Comparison of ENCODE assay signal across 12 mouse cellular contexts in genomic region chr12:73880384-73880783, GRCm38 (mm10). TPM values are rescaled to one million over a fixed set of nuclear protein-coding genes. Genes with fewer than 3 reads are reported as not detected.
DNase-seq lines count a peak whose midpoint lies in the region; ATAC-seq and TF ChIP-seq lines count a peak whose summit lies in the region.
"Had no signal": no experiment of that assay in that cellular context is flagged by ENCODE, and none has a peak within 500 bp of the region (broad histone marks: within the 10 kb centered on the region; RNA-seq: fewer than 3 reads in every experiment).

No protein-coding gene starts in this region.

- peak; percentile 52 for ATAC-seq in intestine, embryonic 16.5 days
- ATAC-seq in stomach, postnatal 0 days (ENCODE audit: low FRiP score, low TSS enrichment) = peak; percentile 91

- H3K4me3 ChIP-seq in lung, adult 2 months (replicated peaks; ENCODE audit: extremely low read depth, low read depth, low read length) = no peak overlapping the region
- H3K4me3 ChIP-seq in intestine, embryonic 16.5 days (ENCODE audit: low read length) = no peak overlapping the region
- no peak overlapping the region for H3K4me3 ChIP-seq in stomach, postnatal 0 days (ENCODE audit: low read depth, low read length)
- H3K4me3 ChIP-seq in layer of hippocampus, adult 2 months = no peak overlapping the region
- H3K4me3 ChIP-seq: gastrocnemius, adult 2 months; lung, embryonic 15.5 days had no signal

- H3K4me1 ChIP-seq in lung, adult 2 months (ENCODE audit: control insufficient read depth, insufficient read depth, low read length) = peaks cover 2% of the 10 kb centered on the region; the same call in 1 of the 2 replicates
- H3K4me1 ChIP-seq in intestine, embryonic 16.5 days (ENCODE audit: control insufficient read depth, insufficient read depth, low read length) = peaks cover 2% of the 10 kb centered on the region; the same call in 1 of the 2 replicates
- no peaks in the 10 kb centered on the region for H3K4me1 ChIP-seq in stomach, postnatal 0 days (replicated peaks; ENCODE audit: control insufficient read depth, insufficient read depth)

- no peaks in the 10 kb centered on the region for H3K36me3 ChIP-seq in intestine, embryonic 16.5 days (ENCODE audit: control insufficient read depth, insufficient read depth, low read length)
- H3K36me3 ChIP-seq in stomach, postnatal 0 days (ENCODE audit: control insufficient read depth, insufficient read depth, low read length) = no peaks in the 10 kb centered on the region
- H3K36me3 ChIP-seq: lung, embryonic 15.5 days had no signal

- no peak for TF ChIP-seq CTCF in lung, adult 2 months (IDR thresholded peaks at IDR 0.05; ENCODE audit: insufficient read depth, low read length)
- no peak for TF ChIP-seq CTCF in stomach, postnatal 0 days (IDR thresholded peaks at IDR 0.05; ENCODE audit: low read depth)
- TF ChIP-seq CTCF in layer of hippocampus, adult 2 months (conservative IDR thresholded peaks at IDR 0.05) = no peak

- no peak overlapping the region for H3K4me2 ChIP-seq in intestine, embryonic 16.5 days (ENCODE audit: low read depth, low read length)
- no peak overlapping the region for H3K4me2 ChIP-seq in stomach, postnatal 0 days (replicated peaks; ENCODE audit: low read depth)
- H3K4me2 ChIP-seq: hindbrain, embryonic 14.5 days; lung, embryonic 15.5 days had no signal

- peak; percentile 10 for DNase-seq in adrenal gland, adult 2 months
- no peak for DNase-seq in adrenal gland, postnatal 25 days
- DNase-seq in lung, adult 2 months = peak; percentile 17
- no peak for DNase-seq in lung, postnatal 14 days
- DNase-seq in stomach, postnatal 0 days (ENCODE audit: low spot score) = peak; percentile 29
- DNase-seq in thymus, postnatal 4 days = no peak
- DNase-seq in layer of hippocampus, adult 2 months (ENCODE audit: low spot score in 2 of 2) = no peak
- DNase-seq: cerebellum, postnatal 10 days; gastrocnemius, adult 2 months had no signal

- no peaks in the 10 kb centered on the region for H3K9me3 ChIP-seq in intestine, embryonic 16.5 days (ENCODE audit: control insufficient read depth, low read length)
- no peaks in the 10 kb centered on the region for H3K9me3 ChIP-seq in stomach, postnatal 0 days (ENCODE audit: control insufficient read depth, low read length)
- H3K9me3 ChIP-seq: lung, embryonic 15.5 days had no signal

- no peak for TF ChIP-seq EP300 in stomach, postnatal 0 days (optimal IDR thresholded peaks at IDR 0.05)

- H3K27ac ChIP-seq in intestine, embryonic 16.5 days (ENCODE audit: low read length) = no peak overlapping the region
- no peak overlapping the region for H3K27ac ChIP-seq in stomach, postnatal 0 days (replicated peaks)
- H3K27ac ChIP-seq in layer of hippocampus, adult 2 months = no peak overlapping the region
- H3K27ac ChIP-seq: gastrocnemius, adult 2 months; hindbrain, embryonic 14.5 days; lung, embryonic 15.5 days had no signal

- H3K27me3 ChIP-seq in intestine, embryonic 16.5 days (replicated peaks; ENCODE audit: control insufficient read depth, insufficient read depth, low read length) = no peaks in the 10 kb centered on the region
- H3K27me3 ChIP-seq in stomach, postnatal 0 days (ENCODE audit: control insufficient read depth, insufficient read depth, low read length) = no peaks in the 10 kb centered on the region
- H3K27me3 ChIP-seq: lung, embryonic 15.5 days had no signal

- no peak overlapping the region for H3K9ac ChIP-seq in intestine, embryonic 16.5 days (ENCODE audit: low read depth, low read length)
- no peak overlapping the region for H3K9ac ChIP-seq in stomach, postnatal 0 days (ENCODE audit: low read length)
- H3K9ac ChIP-seq: hindbrain, embryonic 14.5 days; lung, embryonic 15.5 days had no signal

- no peak for TF ChIP-seq POLR2A in lung, adult 2 months (IDR thresholded peaks at IDR 0.05; ENCODE audit: borderline replicate concordance, extremely low read depth, low read depth, low read length)

RNA-seq across cellular contexts. Expression of gene Hif1a, which starts 20.8 kb away (rescaled TPM):
- total RNA-seq in adrenal gland, adult 2 months (2021) = 10 to 100 TPM; 58.1 to 58.5 TPM
- polyA plus RNA-seq in adrenal gland, adult 2 months (2012; rRNA removed) = 31.6 and 42.5 TPM in 2 replicates
- 65.6 and 67.1 TPM in 2 replicates for total RNA-seq in adrenal gland, postnatal 25 days (2021)
- polyA plus RNA-seq in lung, adult 2 months (2012; rRNA removed) = 19.0 and 23.9 TPM in 2 replicates
- 37.5 and 43.5 TPM in 2 replicates for polyA plus RNA-seq in intestine, embryonic 16.5 days (2015; fragmentation: Nextera tagmentation; extraction: Ambion mirVana)
- polyA plus RNA-seq in stomach, postnatal 0 days (2015; fragmentation: Nextera tagmentation; extraction: Ambion mirVana) = 30.0 and 30.4 TPM in 2 replicates
- 10 to 100 TPM; 56.1 to 57.8 TPM for total RNA-seq in layer of hippocampus, adult 2 months (2021)

RNA-seq across cellular contexts. Expression of gene Gm49321, which starts 57.1 kb away (rescaled TPM):
- 1 to 10 TPM; 5.6 to 7.4 TPM for total RNA-seq in adrenal gland, adult 2 months (2021)
- not detected in 2 replicates for polyA plus RNA-seq in adrenal gland, adult 2 months (2012; rRNA removed)
- 5.8 and 11.0 TPM in 2 replicates for total RNA-seq in adrenal gland, postnatal 25 days (2021)
- polyA plus RNA-seq in lung, adult 2 months (2012; rRNA removed) = not detected in 2 replicates
- polyA plus RNA-seq in intestine, embryonic 16.5 days (2015; fragmentation: Nextera tagmentation; extraction: Ambion mirVana) = 8.1 and 11.4 TPM in 2 replicates
- polyA plus RNA-seq in stomach, postnatal 0 days (2015; fragmentation: Nextera tagmentation; extraction: Ambion mirVana) = 5.7 and 7.0 TPM in 2 replicates
- 10 to 100 TPM; 12.7 to 13.8 TPM for total RNA-seq in layer of hippocampus, adult 2 months (2021)

Comparison
In these comparisons a context has a peak if more than half of its experiments do, and no peak if none do; other contexts are left out.
1. DNase-seq: peak in adrenal gland, adult 2 months (single experiment), lung, adult 2 months (single experiment) and stomach, postnatal 0 days (single experiment); none in adrenal gland, postnatal 25 days (single experiment), lung, postnatal 14 days (single experiment), thymus, postnatal 4 days (single experiment) and layer of hippocampus, adult 2 months (0 of 2).